Mouse (Mus musculus): ENCODE data around the gene Gprc5c. TPM values are rescaled to one million over a fixed set of nuclear protein-coding genes. Genes with fewer than 3 reads are reported as not detected.

The Gprc5c gene
- total and polyA plus RNA-seq, 3 experiments, result not detected

- dilution Hi-C loops (cut with MboI; ENCODE audit: extremely low pct_ligation_motif_present, extremely low pct_unique_long_range_greater_than_20kb, low sequenced_read_pairs) (no loop called here), in situ Hi-C loops (cut with MboI; ENCODE audit: low pct_ligation_motif_present, low pct_unique_long_range_greater_than_20kb, low sequenced_read_pairs) (loop anchor here (5.0 kb wide), 3 partner anchors 36 to 139 kb away; no protein-coding TSS in a partner anchor)
- Histone ChIP-seq H3K4me3 (replicated peaks in 1 of 3; ENCODE audit: low read depth in 2 of 3, low read length in 2 of 3, poor library complexity in 1 of 3) (no peak overlapping the region), H3K79me2 (replicated peaks; ENCODE audit: control insufficient read depth, extremely low read depth, insufficient read depth, poor library complexity, severe bottlenecking) (no peaks in the 10 kb centered on the region), H3K27me3 (replicated peaks) (no peaks in the 10 kb centered on the region), H3K9me3 (replicated peaks; ENCODE audit: low read length) (no peaks in the 10 kb centered on the region), H3K9ac (ENCODE audit: insufficient read depth, low read depth) (no peak overlapping the region), H3K4me1 (ENCODE audit: control insufficient read depth in 1 of 2, insufficient read depth in 2 of 2) (peaks cover 24 to 83% of the 10 kb centered on the region in 2 experiments), H3K36me3 (replicated peaks in 1 of 2; ENCODE audit: control insufficient read depth in 1 of 2, insufficient read depth in 1 of 2, low read length in 1 of 2) (no peaks in the 10 kb centered on the region), H3K27ac (ENCODE audit: insufficient read depth, low read depth) (no peak overlapping the region), H3K4me2 (ENCODE audit: insufficient read depth, low read depth, poor library complexity, severe bottlenecking) (peak overlapping the region; percentile 4; the same call in 1 of the 2 replicates)
- TF ChIP-seq MAX (IDR thresholded peaks at IDR 0.05; ENCODE audit: low read length) (no peak), MYC (IDR thresholded peaks at IDR 0.05; ENCODE audit: low read depth, low read length) (no peak), MXI1 (IDR thresholded peaks at IDR 0.05; ENCODE audit: low read depth, low read length) (no peak), POLR2A (IDR thresholded peaks at IDR 0.05; ENCODE audit: low read depth, low read length) (no peak), MEF2A (IDR thresholded peaks at IDR 0.05; ENCODE audit: borderline replicate concordance, low read depth, low read length) (no peak), ETS1 (conservative IDR thresholded peaks at IDR 0.05; ENCODE audit: low read depth, low read length) (no peak), SIN3A (IDR thresholded peaks at IDR 0.05; ENCODE audit: low read length) (no peak)
- peak; percentile 62 for DNase-seq (ENCODE audit: extremely low read depth)
Measured at GRCm38 (mm10) chr11:114876176-114876575, 25.2 kb downstream of the Gprc5c start.

- DNase-seq (ENCODE audit: extremely low read depth), result no peak
- dilution Hi-C loops (cut with MboI; ENCODE audit: extremely low pct_ligation_motif_present, extremely low pct_unique_long_range_greater_than_20kb, low sequenced_read_pairs), result no loop called here
- Histone ChIP-seq H3K36me3 (replicated peaks in 1 of 2; ENCODE audit: control insufficient read depth in 1 of 2, insufficient read depth in 1 of 2, low read length in 1 of 2) (no peaks in the 10 kb centered on the region), H3K27ac (ENCODE audit: insufficient read depth, low read depth) (no peak overlapping the region), H3K4me3 (replicated peaks in 1 of 3; ENCODE audit: low read depth in 2 of 3, low read length in 2 of 3, poor library complexity in 1 of 3) (no peak overlapping the region), H3K9me3 (replicated peaks; ENCODE audit: low read length) (no peaks in the 10 kb centered on the region), H3K4me2 (ENCODE audit: insufficient read depth, low read depth, poor library complexity, severe bottlenecking) (no peak overlapping the region), H3K27me3 (replicated peaks) (no peaks in the 10 kb centered on the region), H3K79me2 (replicated peaks; ENCODE audit: control insufficient read depth, extremely low read depth, insufficient read depth, poor library complexity, severe bottlenecking) (no peaks in the 10 kb centered on the region), H3K4me1 (ENCODE audit: control insufficient read depth in 1 of 2, insufficient read depth in 2 of 2) (peaks cover 24 to 88% of the 10 kb centered on the region in 2 experiments), H3K9ac (ENCODE audit: insufficient read depth, low read depth) (no peak overlapping the region)
- in situ Hi-C loops (cut with MboI; ENCODE audit: low pct_ligation_motif_present, low pct_unique_long_range_greater_than_20kb, low sequenced_read_pairs), result loop anchor here (5.0 kb wide), 3 partner anchors 36 to 139 kb away; no protein-coding TSS in a partner anchor
- TF ChIP-seq ZMIZ1 (IDR thresholded peaks at IDR 0.05; ENCODE audit: low read depth, low read length) (no peak), POLR2A (IDR thresholded peaks at IDR 0.05; ENCODE audit: low read depth, low read length) (no peak), JUND (conservative IDR thresholded peaks at IDR 0.05; ENCODE audit: low read depth, low read length) (no peak), TBP (conservative IDR thresholded peaks at IDR 0.05; ENCODE audit: low read depth, low read length) (no peak), MEF2A (IDR thresholded peaks at IDR 0.05; ENCODE audit: borderline replicate concordance, low read depth, low read length) (no peak), ZKSCAN1 (IDR thresholded peaks at IDR 0.05; ENCODE audit: borderline replicate concordance, low read depth, low read length) (no peak)
Measured at GRCm38 (mm10) chr11:114876621-114877020, 25.7 kb downstream of the Gprc5c start.

GRCm38 (mm10) chr11:114877145-114877544 lies 26.2 kb downstream of the Gprc5c start:
- Histone ChIP-seq H3K4me3 (replicated peaks in 1 of 3; ENCODE audit: low read depth in 2 of 3, low read length in 2 of 3, poor library complexity in 1 of 3) (peak overlapping the region in 1 of 3 experiments; percentile 22), H3K4me1 (ENCODE audit: control insufficient read depth in 1 of 2, insufficient read depth in 2 of 2) (peaks cover 24 to 92% of the 10 kb centered on the region in 2 experiments), H3K27me3 (replicated peaks) (no peaks in the 10 kb centered on the region), H3K27ac (ENCODE audit: insufficient read depth, low read depth) (no peak overlapping the region), H3K36me3 (replicated peaks in 1 of 2; ENCODE audit: control insufficient read depth in 1 of 2, insufficient read depth in 1 of 2, low read length in 1 of 2) (no peaks in the 10 kb centered on the region), H3K9ac (ENCODE audit: insufficient read depth, low read depth) (no peak overlapping the region), H3K4me2 (ENCODE audit: insufficient read depth, low read depth, poor library complexity, severe bottlenecking) (no peak overlapping the region), H3K79me2 (replicated peaks; ENCODE audit: control insufficient read depth, extremely low read depth, insufficient read depth, poor library complexity, severe bottlenecking) (no peaks in the 10 kb centered on the region), H3K9me3 (replicated peaks; ENCODE audit: low read length) (no peaks in the 10 kb centered on the region)
- no peak for TF ChIP-seq JUND (conservative IDR thresholded peaks at IDR 0.05; ENCODE audit: low read depth, low read length)
- peak; percentile 66 for TF ChIP-seq RAD21 (IDR thresholded peaks at IDR 0.05; ENCODE audit: low read depth, low read length)
- TF ChIP-seq KAT2A (IDR thresholded peaks at IDR 0.05; ENCODE audit: insufficient replicate concordance, low read length), result no peak
- no peak for TF ChIP-seq BHLHE40 (IDR thresholded peaks at IDR 0.05; ENCODE audit: low read depth, low read length)
- no peak for TF ChIP-seq USF1 (IDR thresholded peaks at IDR 0.05; ENCODE audit: low read depth, low read length)
- no peak for TF ChIP-seq UBTF (IDR thresholded peaks at IDR 0.05; ENCODE audit: low read depth, low read length)
- no peak for TF ChIP-seq NELFE (IDR thresholded peaks at IDR 0.05; ENCODE audit: low read depth, low read length)
- TF ChIP-seq ZMIZ1 (IDR thresholded peaks at IDR 0.05; ENCODE audit: low read depth, low read length), result no peak
- TF ChIP-seq MAFK (IDR thresholded peaks at IDR 0.05; ENCODE audit: insufficient replicate concordance, low read length), result no peak
- TF ChIP-seq POLR2AphosphoS2 (IDR thresholded peaks at IDR 0.05; ENCODE audit: low read depth, low read length), result no peak
- TF ChIP-seq CTCF (conservative IDR thresholded peaks at IDR 0.05 in 1 of 2, IDR thresholded peaks at IDR 0.05 in 1 of 2; ENCODE audit: low read depth in 2 of 2, low read length in 2 of 2), result peak; percentile 22 to 80; a peak in 2 of 4 replicates
- peak; percentile 91 for TF ChIP-seq SMC3 (IDR thresholded peaks at IDR 0.05; ENCODE audit: low read depth, low read length)
- TF ChIP-seq MAX (IDR thresholded peaks at IDR 0.05; ENCODE audit: low read length), result no peak
- TF ChIP-seq ZKSCAN1 (IDR thresholded peaks at IDR 0.05; ENCODE audit: borderline replicate concordance, low read depth, low read length), result no peak
- no peak for TF ChIP-seq TBP (conservative IDR thresholded peaks at IDR 0.05; ENCODE audit: low read depth, low read length)
- no peak for TF ChIP-seq NRF1 (IDR thresholded peaks at IDR 0.05; ENCODE audit: low read depth, low read length)
- no peak for TF ChIP-seq PAX5 (IDR thresholded peaks at IDR 0.05; ENCODE audit: low read length)
- TF ChIP-seq GABPA (IDR thresholded peaks at IDR 0.05; ENCODE audit: insufficient replicate concordance, low read depth, low read length), result no peak
- peak; percentile 67 for DNase-seq (ENCODE audit: extremely low read depth)
- dilution Hi-C loops (cut with MboI; ENCODE audit: extremely low pct_ligation_motif_present, extremely low pct_unique_long_range_greater_than_20kb, low sequenced_read_pairs) (no loop called here), in situ Hi-C loops (cut with MboI; ENCODE audit: low pct_ligation_motif_present, low pct_unique_long_range_greater_than_20kb, low sequenced_read_pairs) (loop anchor here (5.0 kb wide), 3 partner anchors 35 to 140 kb away; no protein-coding TSS in a partner anchor)
